Mouse (Mus musculus): ENCODE data around the gene Nt5m.

The Nt5m gene

GRCm38 (mm10) chr11:59839459-59840126, 346 bp downstream of the Nt5m start, which contains the start of gene Cops3:
Cops3 (minus strand) TSS chr11:59839838.
- DNase-seq (ENCODE audit: low spot score in 2 of 2), result peak; percentile 98 to 99

GRCm38 (mm10) chr11:59846311-59846710, 7.1 kb downstream of the Nt5m start:
- DNase-seq (ENCODE audit: low spot score in 2 of 2), result no peak

- peak; percentile 52 to 54 for DNase-seq (ENCODE audit: low spot score in 2 of 2)
These were observed 7.9 kb downstream of the Nt5m start for GRCm38 (mm10) chr11:59847131-59847530.

GRCm38 (mm10) chr11:59847891-59848884, 8.9 kb downstream of the Nt5m start:
- DNase-seq (ENCODE audit: low spot score in 2 of 2), result peak; percentile 83 to 84

GRCm38 (mm10) chr11:59852865-59853264, 13.6 kb downstream of the Nt5m start:
- DNase-seq (ENCODE audit: low spot score in 2 of 2), result no peak

GRCm38 (mm10) chr11:59860467-59860866, 21.2 kb downstream of the Nt5m start:
- DNase-seq (ENCODE audit: low spot score in 2 of 2), result no peak

GRCm38 (mm10) chr11:59864316-59864715, 25.1 kb downstream of the Nt5m start:
- DNase-seq (ENCODE audit: low spot score in 2 of 2), result no peak

GRCm38 (mm10) chr11:59872124-59872523, 32.9 kb downstream of the Nt5m start:
- no peak for DNase-seq (ENCODE audit: low spot score in 2 of 2)

GRCm38 (mm10) chr11:59880031-59880430, 40.8 kb downstream of the Nt5m start:
- peak; percentile 84 to 90 for DNase-seq (ENCODE audit: low spot score in 2 of 2)

- DNase-seq (ENCODE audit: low spot score in 2 of 2), result peak in 1 of 2 experiments; percentile 45
These were observed 46.2 kb downstream of the Nt5m start for GRCm38 (mm10) chr11:59885217-59885986.

GRCm38 (mm10) chr11:59886952-59887351, 47.7 kb downstream of the Nt5m start:
- DNase-seq (ENCODE audit: low spot score in 2 of 2), result no peak

- DNase-seq (ENCODE audit: low spot score in 2 of 2), result no peak
These were observed 48.9 kb downstream of the Nt5m start for GRCm38 (mm10) chr11:59888151-59888550.

GRCm38 (mm10) chr11:59891854-59892253, 52.6 kb downstream of the Nt5m start:
- no peak for DNase-seq (ENCODE audit: low spot score in 2 of 2)

- DNase-seq (ENCODE audit: low spot score in 2 of 2), result no peak
These were observed 54.0 kb downstream of the Nt5m start for GRCm38 (mm10) chr11:59893153-59893788.

- DNase-seq (ENCODE audit: low spot score in 2 of 2), result no peak
These were observed 55.7 kb downstream of the Nt5m start for GRCm38 (mm10) chr11:59894916-59895315.

- DNase-seq (ENCODE audit: low spot score in 2 of 2), result peak in 1 of 2 experiments; percentile 60
These were observed 56.1 kb downstream of the Nt5m start for GRCm38 (mm10) chr11:59895316-59895715.

GRCm38 (mm10) chr11:59897981-59898599, 58.8 kb downstream of the Nt5m start:
- DNase-seq (ENCODE audit: low spot score in 2 of 2), result no peak

GRCm38 (mm10) chr11:59899711-59900685, 60.8 kb downstream of the Nt5m start:
- DNase-seq (ENCODE audit: low spot score in 2 of 2), result no peak

- DNase-seq (ENCODE audit: low spot score in 2 of 2), result no peak
These were observed 61.7 kb downstream of the Nt5m start for GRCm38 (mm10) chr11:59900995-59901394.
